Mouse (Mus musculus): Measurements from ENCODE around the gene Glb1l2.

GRCm38 (mm10) chr9:26721771-26722170 lies 84.5 kb downstream of the Glb1l2 start:
- TF ChIP-seq CTCF (IDR thresholded peaks at IDR 0.05; ENCODE audit: borderline replicate concordance, extremely low read depth, insufficient read depth, insufficient read length) (no peak), POLR2A (IDR thresholded peaks at IDR 0.05; ENCODE audit: borderline replicate concordance, extremely low read depth, insufficient read depth, insufficient read length, poor library complexity, severe bottlenecking) (no peak)
